Mouse (Mus musculus) hindbrain, postnatal 0 days (tissue): Measurements from ENCODE around the gene Ckap5. TPM values are rescaled to one million over a fixed set of nuclear protein-coding genes. Genes with fewer than 3 reads are reported as not detected.
A peak's percentile ranks its signal among the peaks of the same experiment; 100 is the strongest.

Source experiments
- ATAC-seq: fragments of 200-750 bp; cut with Nextera tagmentation; 2 replicates; pipeline ENCODE4 v1.8.0; 2017; ENCODE audit warnings: mild to moderate bottlenecking, moderate TSS enrichment, moderate library complexity
- DNase-seq: peaks from one replicate; pipeline ENCODE4 v3.0.0-alpha.2; 2015; ENCODE audit warnings: low spot score
- H3K27ac ChIP-seq: fragments of 300-500 bp; sonication (generic); 2 replicates; pipeline ENCODE4 v1.5.1; 2014; ENCODE audit warnings: mild to moderate bottlenecking
- H3K27me3 ChIP-seq: fragments of 300-500 bp; sonication (generic); 2 replicates; pipeline ENCODE4 v1.6.1; 2014; ENCODE audit warnings: low read length, mixed read lengths; ENCODE audit not compliant: insufficient read depth
- H3K36me3 ChIP-seq: fragments of 300-500 bp; sonication (generic); 2 replicates; pipeline ENCODE4 v1.6.1; 2014; ENCODE audit warnings: low read length, mixed read lengths; ENCODE audit not compliant: insufficient read depth
- H3K4me1 ChIP-seq: fragments of 300-500 bp; sonication (generic); 2 replicates; pipeline ENCODE4 v1.6.1; 2014; ENCODE audit warnings: antibody characterized with exemption, low read length, mixed read lengths; ENCODE audit not compliant: insufficient read depth
- H3K4me2 ChIP-seq: fragments of 300-500 bp; sonication (generic); 2 replicates; pipeline ENCODE4 v1.6.1; 2014; ENCODE audit warnings: low read depth, mild to moderate bottlenecking, low read length, moderate library complexity, mixed read lengths
- H3K4me3 ChIP-seq: fragments of 300-500 bp; sonication (generic); 2 replicates; pipeline ENCODE4 v1.5.1; 2014; ENCODE audit warnings: low read length
- H3K9ac ChIP-seq: fragments of 300-500 bp; sonication (generic); replicated peaks from 2 replicates; pipeline ENCODE4 v1.6.1; 2014; ENCODE audit warnings: mild to moderate bottlenecking, low read length, moderate library complexity, mixed read lengths
- H3K9me3 ChIP-seq: fragments of 300-500 bp; sonication (generic); 2 replicates; pipeline ENCODE4 v1.6.1; 2016; ENCODE audit warnings: low read length, mixed read lengths
- CTCF ChIP-seq: IDR thresholded peaks from 2 replicates; pipeline ENCODE4 v1.5.1; 2016; ENCODE audit warnings: antibody characterized with exemption, control low read depth, low read depth
- WGBS: fragments of 180-500 bp; shearing (Covaris S2); extraction: QIAGEN DNeasy Blood & Tissue Kit; methylation state at CpG from one replicate; pipeline ENCODE4 v1.1.7; 2014; 5-methylcytosine and 5-hydroxymethylcytosine counted together
- polyA plus RNA-seq: library from polyadenylated mRNA; unstranded; fragments of >200 nt; fragmentation: Nextera tagmentation; extraction: Ambion mirVana; gene quantifications from 2 replicates; pipeline ENCODE4 v1.2.1, GENCODE M21; 2015
- total RNA-seq: library from RNA; depleted of rRNA; stranded (reverse); fragments of >200 nt; gene quantifications from 2 replicates; pipeline ENCODE4 v1.2.3, GENCODE M21; 2014; rRNA removed

The Ckap5 gene
- total RNA-seq: 101 and 104 TPM in 2 replicates
- polyA plus RNA-seq: 103 and 109 TPM in 2 replicates

GRCm38 (mm10) chr2:91526294-91527146 is at the start of gene Ckap5:
Gene Ckap5, plus strand, starts transcription at chr2:91526762.
- Histone ChIP-seq H3K4me1 (no peaks in the 10 kb centered on the region), H3K27ac (peak within 1 kb of the TSS; percentile 92), H3K27me3 (no peaks in the 10 kb centered on the region), H3K9me3 (no peaks in the 10 kb centered on the region), H3K4me3 (peak within 1 kb of the TSS; percentile 98), H3K4me2 (peak within 1 kb of the TSS; percentile 71), H3K36me3 (peaks cover 3% of the 10 kb centered on the region; the same call in 1 of the 2 replicates), H3K9ac (peak within 1 kb of the TSS; percentile 98)
- ATAC-seq (peak; percentile 97), DNase-seq (peak; percentile 96)
- WGBS: under 1% methylated on average over 58 of the region's 64 CpGs
- TF ChIP-seq CTCF: peak; percentile 60

- 88% methylated on average over 7 of the region's 7 CpGs for WGBS
- DNase-seq (no peak), ATAC-seq (no peak)
- no peak overlapping the region for H3K27ac ChIP-seq
- H3K4me1 ChIP-seq: no peaks in the 10 kb centered on the region
- TF ChIP-seq CTCF: no peak
- H3K27me3 ChIP-seq: no peaks in the 10 kb centered on the region
- no peak overlapping the region for H3K4me2 ChIP-seq
- no peaks in the 10 kb centered on the region for H3K9me3 ChIP-seq
- no peaks in the 10 kb centered on the region for H3K36me3 ChIP-seq
- H3K9ac ChIP-seq: no peak overlapping the region
- H3K4me3 ChIP-seq: no peak overlapping the region
Observed at GRCm38 (mm10) chr2:91476841-91477240, 49.7 kb upstream of the Ckap5 start.

- H3K4me1 ChIP-seq: no peaks in the 10 kb centered on the region
- H3K36me3 ChIP-seq: no peaks in the 10 kb centered on the region
- H3K4me3 ChIP-seq: no peak overlapping the region
- ATAC-seq (peak; percentile 64), DNase-seq (peak; percentile 79)
- H3K27ac ChIP-seq: 0 out of 2 replicates have a peak overlapping the region, but pooled peaks have one; percentile 32
- WGBS: 56% methylated on average over 9 of the region's 9 CpGs
- H3K9me3 ChIP-seq: no peaks in the 10 kb centered on the region
- H3K27me3 ChIP-seq: no peaks in the 10 kb centered on the region
- TF ChIP-seq CTCF: no peak
- no peak overlapping the region for H3K9ac ChIP-seq
- no peak overlapping the region for H3K4me2 ChIP-seq
Observed at GRCm38 (mm10) chr2:91480399-91480801, 46.2 kb upstream of the Ckap5 start.

GRCm38 (mm10) chr2:91480805-91481514 is 45.6 kb upstream of the Ckap5 start:
- peak; percentile 86 for TF ChIP-seq CTCF
- Histone ChIP-seq H3K4me3 (no peak overlapping the region), H3K9ac (no peak overlapping the region), H3K4me1 (no peaks in the 10 kb centered on the region), H3K27ac (no peak overlapping the region), H3K36me3 (no peaks in the 10 kb centered on the region), H3K4me2 (no peak overlapping the region), H3K9me3 (no peaks in the 10 kb centered on the region), H3K27me3 (no peaks in the 10 kb centered on the region)
- peak; percentile 75 for ATAC-seq
- 51% methylated on average over 6 of the region's 6 CpGs for WGBS
- peak; percentile 93 for DNase-seq

GRCm38 (mm10) chr2:91484698-91485097 is 41.9 kb upstream of the Ckap5 start:
- TF ChIP-seq CTCF: no peak
- Histone ChIP-seq H3K27ac (no peak overlapping the region), H3K4me3 (no peak overlapping the region), H3K36me3 (no peaks in the 10 kb centered on the region), H3K4me2 (no peak overlapping the region), H3K27me3 (no peaks in the 10 kb centered on the region), H3K4me1 (no peaks in the 10 kb centered on the region), H3K9ac (no peak overlapping the region), H3K9me3 (no peaks in the 10 kb centered on the region)
- ATAC-seq (no peak), DNase-seq (no peak)
- 80% methylated on average over 4 of the region's 4 CpGs for WGBS

GRCm38 (mm10) chr2:91485256-91485655 is 41.3 kb upstream of the Ckap5 start:
- ATAC-seq (no peak), DNase-seq (no peak)
- no peak for TF ChIP-seq CTCF
- H3K9ac ChIP-seq: no peak overlapping the region
- H3K4me3 ChIP-seq: no peak overlapping the region
- peaks cover 2% of the 10 kb centered on the region; the same call in 1 of the 2 replicates for H3K36me3 ChIP-seq
- H3K4me2 ChIP-seq: no peak overlapping the region
- H3K27ac ChIP-seq: no peak overlapping the region
- no peaks in the 10 kb centered on the region for H3K9me3 ChIP-seq
- no peaks in the 10 kb centered on the region for H3K4me1 ChIP-seq
- H3K27me3 ChIP-seq: no peaks in the 10 kb centered on the region
- 82% methylated on average over 6 of the region's 6 CpGs for WGBS
